Mouse (Mus musculus) right cerebral cortex, adult 2 months (tissue): ENCODE results near the gene Slc25a34.

Source experiments
- DNase-seq, 2 experiments: peaks; one replicate each; pipeline ENCODE4 v3.0.0; 2021 to 2022; ENCODE audit warnings: low spot score in 2 of 2

The Slc25a34 gene

DNA sequence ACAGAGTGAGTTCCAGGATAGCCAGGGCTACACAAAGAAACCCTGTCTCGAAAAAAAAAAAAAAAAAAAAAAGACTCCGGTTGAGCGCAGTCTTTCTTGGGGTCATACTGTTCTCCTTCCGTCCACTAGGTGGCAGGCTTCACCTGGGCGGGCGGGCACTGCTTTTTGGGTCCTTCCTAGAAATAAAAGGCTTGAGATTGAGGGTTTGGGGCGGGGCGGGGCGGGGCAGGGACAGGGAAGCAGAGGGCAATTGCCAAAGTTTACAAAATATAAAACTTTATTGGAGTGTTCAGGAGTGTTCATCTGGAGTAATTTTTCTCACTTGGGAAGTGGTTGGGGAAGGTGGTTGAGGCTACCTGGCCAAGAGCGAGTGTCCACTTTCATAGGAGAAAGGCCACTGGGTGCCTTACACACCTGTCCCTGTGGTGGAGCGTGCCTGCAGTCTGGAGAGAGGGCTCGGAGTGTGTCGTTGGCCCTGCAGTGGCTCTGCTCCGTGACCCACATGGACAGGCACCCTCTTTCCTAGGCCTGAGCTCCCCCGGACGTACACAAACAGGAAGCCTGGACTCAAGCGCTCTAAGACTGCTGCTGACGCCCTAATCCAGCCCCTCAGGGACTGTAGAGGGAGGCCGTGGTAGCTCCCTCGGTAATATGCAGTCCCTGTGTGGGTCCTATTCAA lies 4.9 kb downstream of the Slc25a34 start, which contains the start of gene Tmem82:
TSS of gene Tmem82 (minus strand) at position 69 of the 679 bp plus-strand sequence.
- peak; percentile 44 to 51 for DNase-seq

- DNase-seq = no peak
Measured at GRCm38 (mm10) chr4:141617863-141618564, 5.6 kb downstream of the Slc25a34 start.

- peak; percentile 43 to 51 for DNase-seq
Measured at GRCm38 (mm10) chr4:141617299-141617698, 6.3 kb downstream of the Slc25a34 start.

DNA sequence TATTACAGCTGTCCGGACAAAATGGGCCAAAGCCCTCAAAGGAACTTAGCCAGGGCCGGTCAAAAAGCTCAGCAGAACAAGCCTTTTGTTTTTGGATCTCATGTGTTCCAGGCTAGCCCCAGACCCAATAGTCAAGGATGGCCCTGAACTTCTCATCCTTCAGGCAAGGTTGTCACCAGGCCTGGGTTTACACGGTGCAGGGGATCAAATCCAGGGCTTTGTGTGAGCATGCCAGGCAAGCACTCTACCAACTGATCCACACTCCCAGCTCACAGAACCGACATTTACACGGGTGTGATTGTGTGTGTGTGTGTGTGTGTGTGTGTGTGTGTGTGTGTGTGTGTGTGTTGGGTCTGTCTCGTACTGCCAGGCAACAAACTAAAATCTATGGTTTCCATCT lies 6.8 kb downstream of the Slc25a34 start:
- no peak for DNase-seq

DNA sequence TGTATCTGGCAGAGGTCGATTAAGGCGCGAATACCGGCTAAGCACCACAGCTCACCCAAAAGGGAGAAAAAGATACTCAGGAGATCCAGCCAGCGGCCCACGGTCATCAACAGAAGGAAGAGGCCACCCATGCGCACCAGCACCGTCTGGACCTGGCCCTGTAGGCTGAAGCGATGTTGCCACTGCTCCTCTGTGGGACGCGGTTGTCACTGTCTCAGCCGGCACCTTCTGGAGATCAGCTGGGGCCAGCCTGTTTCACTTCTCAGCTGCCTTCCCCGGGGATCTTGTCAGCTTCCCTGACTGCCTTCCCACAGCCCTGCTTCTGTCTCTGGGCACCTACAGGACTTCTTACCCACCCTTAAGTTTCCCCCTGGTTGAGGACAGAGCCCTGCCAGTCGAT lies 8.7 kb downstream of the Slc25a34 start:
- no peak for DNase-seq

DNA sequence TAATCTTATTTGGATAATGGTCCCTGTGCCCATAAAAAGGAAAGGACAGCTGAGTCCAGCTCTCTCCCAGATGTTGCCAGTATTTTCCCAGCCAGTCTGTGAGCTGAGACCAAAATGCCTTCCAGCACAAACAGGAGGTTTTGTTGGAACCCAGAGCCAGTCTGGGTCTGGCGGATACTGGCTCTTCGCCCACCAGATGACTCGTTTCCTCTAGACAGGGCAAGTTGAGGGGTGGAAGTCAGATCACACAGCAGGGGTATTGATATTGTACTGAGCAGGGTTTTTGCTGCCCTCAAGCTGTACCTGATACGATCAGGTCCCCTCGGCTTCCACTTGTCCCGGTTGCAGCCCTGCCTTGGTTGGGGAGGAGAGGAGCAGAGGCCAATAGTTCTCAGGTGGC lies 14.1 kb downstream of the Slc25a34 start:
- DNase-seq = no peak

GRCm38 (mm10) chr4:141605861-141606260 lies 17.8 kb downstream of the Slc25a34 start, which contains the start of gene Fblim1:
Fblim1 (minus strand) TSS chr4:141606096.
- no peak for DNase-seq

- DNase-seq = no peak
Measured at GRCm38 (mm10) chr4:141605421-141605820, 18.2 kb downstream of the Slc25a34 start.

DNA sequence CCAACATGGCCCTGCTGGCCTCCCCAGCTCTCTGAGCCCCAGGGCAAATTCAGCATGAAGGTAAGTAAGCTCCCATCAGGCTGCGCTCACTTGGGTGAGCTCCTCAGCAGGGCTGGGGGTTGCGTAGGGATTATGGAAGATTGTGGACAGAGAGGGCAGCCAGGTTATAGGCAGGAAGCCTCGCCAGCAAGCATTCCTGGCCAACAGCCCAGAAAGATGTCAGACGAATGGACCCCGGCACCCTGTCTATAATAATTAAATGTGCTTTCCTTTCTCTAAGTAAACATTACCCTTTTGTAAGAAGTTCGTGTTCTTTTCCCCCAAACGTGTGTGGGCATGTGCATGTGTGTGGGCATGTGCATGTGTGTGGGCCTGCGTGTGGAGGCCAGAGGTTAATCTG lies 19.1 kb downstream of the Slc25a34 start:
- DNase-seq = no peak

GRCm38 (mm10) chr4:141603921-141604320 lies 19.7 kb downstream of the Slc25a34 start:
- DNase-seq = no peak

DNA sequence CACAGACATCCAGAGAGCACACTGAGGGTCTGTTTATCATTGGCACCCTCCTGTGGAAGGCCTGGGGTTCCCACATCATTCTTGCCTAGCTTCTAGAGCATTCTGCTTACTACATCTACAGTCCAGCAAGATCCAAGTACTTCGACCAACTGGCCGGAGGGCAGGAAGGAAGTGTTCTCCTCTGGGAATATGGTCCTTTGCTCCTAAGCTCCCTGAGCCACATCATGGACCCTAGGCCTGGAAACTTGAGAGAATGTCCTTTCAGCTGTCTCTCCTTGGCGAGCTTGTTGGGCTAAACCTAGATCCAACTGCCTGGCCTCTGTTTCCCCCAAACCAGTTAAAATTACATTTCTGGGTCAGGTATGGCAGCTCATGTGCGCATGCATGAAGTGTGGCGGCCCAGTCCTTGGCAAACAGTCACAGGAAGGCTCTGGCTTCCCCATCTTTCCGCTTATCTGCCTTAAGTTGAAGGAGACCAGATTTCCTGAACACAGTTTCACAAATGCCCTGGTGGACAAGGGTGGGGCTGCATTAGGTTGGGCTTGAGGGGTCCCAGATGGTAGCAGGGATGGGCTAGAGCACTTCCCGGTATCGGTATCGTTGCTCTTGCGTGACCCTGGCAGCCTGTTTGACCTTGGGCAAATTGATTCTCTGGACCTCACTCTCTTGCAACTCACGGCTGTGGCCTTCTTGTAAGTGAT lies 20.9 kb downstream of the Slc25a34 start:
- no peak for DNase-seq

DNA sequence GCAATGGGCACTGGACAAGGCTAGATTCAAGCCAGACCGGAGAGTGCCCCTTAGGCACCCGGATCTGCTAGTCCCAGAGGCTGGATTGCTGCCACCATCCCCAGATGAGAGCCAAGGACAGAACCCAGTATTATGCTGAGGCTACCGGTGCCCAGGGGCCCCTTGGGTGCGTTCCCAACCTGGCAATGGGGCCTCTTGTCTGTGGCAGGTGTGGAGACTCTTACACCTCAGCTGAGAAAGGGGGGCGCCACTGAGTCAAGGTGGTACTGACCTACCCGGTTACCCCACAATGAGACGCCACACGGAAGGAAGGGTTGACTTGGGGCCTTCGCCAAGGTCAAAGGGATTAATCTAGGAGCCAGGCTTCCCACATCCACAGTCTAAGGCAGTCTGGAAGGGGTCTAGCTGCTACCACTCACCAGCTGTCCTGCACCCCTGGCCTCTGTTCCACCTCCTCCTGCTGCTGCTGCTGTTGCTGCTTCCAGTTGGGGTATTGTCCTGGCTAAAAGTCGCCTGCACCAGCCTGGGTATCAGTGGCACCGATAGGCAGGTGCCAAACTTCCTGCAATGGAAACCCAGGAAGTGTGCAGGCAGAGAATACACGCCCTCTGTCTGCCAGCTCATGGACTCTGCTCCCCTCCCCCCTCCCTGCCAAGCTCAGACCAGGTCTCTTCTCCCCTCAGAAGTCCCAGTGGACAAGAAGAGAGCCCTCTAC lies 22.3 kb downstream of the Slc25a34 start:
- DNase-seq = no peak

- DNase-seq = no peak
Measured at GRCm38 (mm10) chr4:141600364-141600763, 23.3 kb downstream of the Slc25a34 start.

DNA sequence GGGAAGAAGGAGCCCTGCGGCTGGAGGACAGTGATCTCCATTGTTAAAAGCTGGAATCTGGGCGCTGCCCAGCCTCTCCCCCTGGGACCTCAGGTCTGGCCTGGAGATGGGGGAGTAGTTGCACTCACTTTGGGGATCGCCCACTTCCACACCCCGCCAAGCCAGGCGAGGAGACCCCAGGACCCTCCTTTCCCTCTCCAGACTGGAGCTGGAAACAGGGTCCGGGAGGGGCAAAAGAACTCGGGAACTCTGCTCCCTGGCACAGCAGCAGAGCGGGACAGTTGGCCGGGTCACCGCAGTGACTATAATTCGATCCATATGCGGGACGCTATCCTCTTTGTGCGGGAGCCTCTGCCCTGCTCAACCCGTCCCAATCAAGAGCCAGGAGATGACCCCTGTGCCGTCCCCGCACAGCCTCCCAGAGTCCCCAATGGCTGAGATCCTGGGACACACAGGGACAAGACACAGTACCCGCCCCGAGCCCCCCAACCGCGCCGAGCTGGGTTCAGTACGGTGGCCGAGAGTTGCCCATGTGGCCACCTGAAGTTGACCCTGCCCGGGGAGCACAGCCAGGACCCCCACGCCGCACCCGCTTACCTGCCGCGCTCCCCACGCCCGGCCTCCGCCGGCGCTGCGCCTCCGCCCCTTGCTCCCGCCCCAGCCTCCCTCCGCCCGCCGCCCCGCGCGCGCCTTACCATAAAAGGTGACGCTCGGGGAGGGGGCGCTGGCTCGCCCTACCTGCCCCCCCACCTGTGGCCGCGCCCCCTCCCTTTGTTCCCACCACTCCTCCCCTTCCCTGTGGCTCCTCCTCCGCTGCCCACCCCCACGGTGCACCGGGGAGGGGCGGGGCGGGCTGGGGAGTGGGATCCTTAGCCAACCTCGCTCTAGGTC lies 24.1 kb downstream of the Slc25a34 start:
- DNase-seq = no peak

DNA sequence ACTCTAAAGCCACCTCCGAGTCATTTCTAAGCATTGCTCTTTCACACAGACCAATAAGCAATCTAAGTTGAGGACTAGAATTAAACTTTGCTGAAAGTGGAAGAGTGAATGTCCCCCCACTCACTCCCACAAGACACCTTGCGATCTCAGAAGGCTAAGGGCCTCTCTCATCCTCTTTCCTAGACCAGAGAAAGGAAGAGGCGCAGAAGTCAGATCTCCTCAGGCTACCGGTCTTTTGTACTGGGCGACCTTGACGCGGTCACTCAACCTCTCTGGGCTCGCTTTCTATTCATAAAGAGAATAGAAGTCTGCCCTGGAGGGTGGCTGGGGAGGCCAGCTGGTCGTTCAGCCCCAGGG lies 24.7 kb downstream of the Slc25a34 start:
- DNase-seq = no peak

DNA sequence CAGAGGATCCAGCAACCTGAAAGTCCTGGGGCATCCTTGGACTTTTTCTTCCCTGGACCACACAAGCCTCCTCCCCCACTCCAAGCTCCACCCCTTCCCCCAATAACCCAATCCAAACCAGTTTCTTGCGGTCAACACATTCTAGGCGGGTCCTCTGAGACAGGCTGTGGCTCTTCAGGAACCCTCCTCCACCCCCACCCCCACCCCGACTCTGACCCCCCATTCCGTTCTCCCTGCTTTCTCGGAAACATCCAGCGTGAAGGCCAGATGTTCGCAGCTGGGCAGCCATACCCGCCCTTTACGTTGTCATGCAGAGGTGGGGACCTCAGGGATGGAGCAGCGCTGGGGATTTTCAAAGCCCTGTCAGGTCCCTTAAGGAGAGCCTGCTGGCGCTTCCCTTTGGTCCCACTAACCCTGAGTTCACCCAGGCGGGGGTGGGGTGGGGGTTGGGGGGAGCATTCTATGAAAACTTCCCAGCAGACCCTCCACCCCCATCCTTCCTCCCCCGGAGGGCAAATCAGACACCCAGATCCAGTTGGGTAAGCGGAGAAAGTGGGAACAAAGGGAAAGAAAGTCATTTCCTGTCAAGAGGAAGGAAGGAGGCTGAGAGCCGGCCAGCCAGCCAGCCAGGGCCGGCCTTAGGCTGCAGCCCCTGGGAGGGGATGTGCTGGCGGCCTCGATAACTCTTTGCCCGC lies 25.3 kb downstream of the Slc25a34 start:
- no peak for DNase-seq

DNA sequence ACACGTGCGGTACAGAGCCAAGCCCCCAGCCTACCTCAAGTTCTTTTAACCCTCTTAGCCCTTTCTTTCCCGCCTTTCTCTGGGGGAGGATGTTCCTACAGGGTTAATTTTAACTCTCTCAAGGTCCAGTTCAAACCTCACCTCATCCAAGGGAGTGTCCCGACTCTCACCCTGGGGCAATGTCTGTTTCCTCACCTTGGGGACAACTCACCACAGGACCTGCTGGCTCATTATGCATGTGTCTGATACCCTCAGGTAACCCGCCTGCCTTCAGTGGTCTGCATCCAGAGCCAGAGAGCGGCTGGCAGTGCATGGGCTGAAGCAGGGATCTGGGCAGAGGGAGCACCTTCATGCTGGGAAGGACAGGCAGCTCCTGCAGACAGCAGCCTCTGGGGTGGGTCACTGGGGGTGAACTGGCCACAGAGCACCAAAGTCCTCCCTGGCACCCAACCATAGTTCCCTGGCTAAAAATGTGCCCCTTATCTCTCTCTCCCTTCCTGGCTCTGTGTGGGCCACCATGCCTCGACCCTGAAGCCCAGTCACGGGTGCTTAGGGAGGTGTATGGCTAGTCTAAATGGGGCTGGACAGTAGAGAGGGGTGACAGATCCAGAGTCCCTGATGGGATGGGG lies 26.8 kb downstream of the Slc25a34 start:
- DNase-seq = no peak

- DNase-seq = no peak
Measured at GRCm38 (mm10) chr4:141595605-141596268, 27.9 kb downstream of the Slc25a34 start.

DNA sequence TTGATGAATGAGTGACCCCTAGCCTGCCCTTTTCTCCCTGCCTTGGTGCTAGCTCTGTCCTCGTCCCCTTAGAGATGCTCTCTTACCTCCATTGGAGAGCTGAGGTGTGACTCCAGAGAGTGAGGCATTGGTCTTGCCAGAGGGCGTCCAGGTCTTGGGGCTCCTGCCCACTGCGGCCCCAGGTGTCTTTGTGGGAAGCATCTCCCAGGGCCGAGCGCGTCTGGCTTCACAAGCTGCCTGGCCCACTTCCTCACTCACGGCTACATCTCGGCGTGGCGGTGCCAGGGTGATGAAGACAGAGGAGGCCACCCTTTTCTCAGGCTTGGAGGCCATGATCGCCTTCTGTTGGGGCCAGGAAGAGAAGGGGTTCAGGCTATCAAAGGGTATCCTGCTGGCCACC lies 28.5 kb downstream of the Slc25a34 start:
- DNase-seq = no peak
